Mouse (Mus musculus) intestine, postnatal 0 days (tissue): ENCODE results near the gene Endod1. TPM values are rescaled to one million over a fixed set of nuclear protein-coding genes. Genes with fewer than 3 reads are reported as not detected.

Experiments
- ATAC-seq: fragments of 200-750 bp; cut with Nextera tagmentation; 2 replicates; pipeline ENCODE4 v1.8.0; 2017; ENCODE audit warnings: mild to moderate bottlenecking, moderate TSS enrichment, moderate library complexity
- H3K27ac ChIP-seq: fragments of 300-500 bp; sonication (generic); 2 replicates; pipeline ENCODE4 v1.5.1; 2014; ENCODE audit warnings: mild to moderate bottlenecking, low read depth, low read length, moderate library complexity
- H3K27me3 ChIP-seq: fragments of 300-500 bp; sonication (generic); replicated peaks from 2 replicates; pipeline ENCODE4 v1.6.1; 2014; ENCODE audit warnings: low read length, mixed read lengths; ENCODE audit not compliant: control insufficient read depth, insufficient read depth
- H3K36me3 ChIP-seq: fragments of 300-500 bp; sonication (generic); 2 replicates; pipeline ENCODE4 v1.6.1; 2014; ENCODE audit warnings: mild to moderate bottlenecking, moderate library complexity; ENCODE audit not compliant: control insufficient read depth, insufficient read depth
- H3K4me1 ChIP-seq: fragments of 300-500 bp; sonication (generic); replicated peaks from 2 replicates; pipeline ENCODE4 v1.6.1; 2014; ENCODE audit warnings: antibody characterized with exemption, low read length, mixed read lengths; ENCODE audit not compliant: control insufficient read depth, insufficient read depth
- H3K4me2 ChIP-seq: fragments of 300-500 bp; sonication (generic); replicated peaks from 2 replicates; pipeline ENCODE4 v1.6.1; 2014; ENCODE audit warnings: low read depth, mild to moderate bottlenecking, moderate library complexity
- H3K4me3 ChIP-seq: fragments of 300-500 bp; sonication (generic); 2 replicates; pipeline ENCODE4 v1.5.1; 2014; ENCODE audit warnings: low read depth, low read length
- H3K9ac ChIP-seq: fragments of 300-500 bp; sonication (generic); 2 replicates; pipeline ENCODE4 v1.6.1; 2014; ENCODE audit warnings: mild to moderate bottlenecking, low read depth, low read length
- H3K9me3 ChIP-seq: fragments of 300-500 bp; sonication (generic); 2 replicates; pipeline ENCODE4 v1.6.1; 2016; ENCODE audit warnings: mixed run types; ENCODE audit not compliant: control insufficient read depth
- CTCF ChIP-seq: sonication (generic); IDR thresholded peaks from 2 replicates; pipeline ENCODE4 v1.5.1; 2016; ENCODE audit warnings: low read depth, mild to moderate bottlenecking, control low read depth, antibody characterized with exemption, moderate library complexity
- WGBS: fragments of 180-500 bp; shearing (Covaris S2); extraction: QIAGEN DNeasy Blood & Tissue Kit; methylation state at CpG from one replicate; pipeline ENCODE4 v1.1.7; 2014; 5-methylcytosine and 5-hydroxymethylcytosine counted together
- polyA plus RNA-seq: library from polyadenylated mRNA; unstranded; fragments of >200 nt; fragmentation: Nextera tagmentation; extraction: Ambion mirVana; gene quantifications from 2 replicates; pipeline ENCODE4 v1.2.1, GENCODE M21; 2015

Endod1 gene
- 36.8 and 39.0 TPM in 2 replicates for polyA plus RNA-seq

DNA sequence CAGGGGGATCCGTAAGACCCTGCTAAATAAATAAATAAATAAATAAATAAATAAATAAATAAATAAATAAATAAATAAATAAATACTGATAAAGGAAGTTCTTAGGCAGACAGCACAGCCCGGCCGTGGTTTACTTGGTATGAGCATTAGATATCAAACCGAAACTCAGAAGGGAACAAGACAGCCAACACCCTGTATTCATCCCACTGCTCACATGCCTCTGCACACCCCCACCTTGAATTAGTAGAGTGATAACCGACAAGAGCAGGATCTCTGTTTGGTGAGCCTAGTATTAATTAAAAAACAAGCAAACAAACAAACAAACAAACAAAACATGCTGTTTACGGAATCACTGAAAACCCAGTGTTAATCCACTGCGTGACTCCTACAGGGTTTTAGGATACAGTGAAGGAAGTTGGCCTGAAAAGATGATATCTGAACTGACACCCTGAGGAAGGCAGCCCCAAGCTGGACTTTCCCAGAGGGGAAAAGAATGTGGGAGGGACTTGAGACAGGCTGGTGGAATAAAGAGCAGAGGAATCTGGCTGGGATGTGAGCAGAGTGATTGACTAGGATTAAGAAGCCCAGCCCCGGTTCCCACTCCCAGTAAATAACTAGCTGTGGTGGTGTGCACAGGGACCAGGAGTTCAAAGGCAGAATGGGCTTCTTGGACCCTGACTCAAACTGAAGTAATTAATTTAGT, at the start of gene Endod1:
TSS of gene Endod1 (minus strand) at position 155 of the 703 bp plus-strand sequence.
- no peak for TF ChIP-seq CTCF
- Histone ChIP-seq H3K27ac (peak within 1 kb of the TSS; percentile 90), H3K4me1 (peaks cover 13% of the 10 kb centered on the region; the same call in 1 of the 2 replicates), H3K27me3 (no peaks in the 10 kb centered on the region), H3K4me3 (peak within 1 kb of the TSS; percentile 77), H3K4me2 (peak within 1 kb of the TSS; percentile 98), H3K9me3 (no peaks in the 10 kb centered on the region), H3K9ac (peak within 1 kb of the TSS; percentile 85), H3K36me3 (no peaks in the 10 kb centered on the region)
- ATAC-seq: peak; percentile 24; the same call in 1 of the 2 replicates
- 3% methylated on average over 8 of the region's 8 CpGs for WGBS

DNA sequence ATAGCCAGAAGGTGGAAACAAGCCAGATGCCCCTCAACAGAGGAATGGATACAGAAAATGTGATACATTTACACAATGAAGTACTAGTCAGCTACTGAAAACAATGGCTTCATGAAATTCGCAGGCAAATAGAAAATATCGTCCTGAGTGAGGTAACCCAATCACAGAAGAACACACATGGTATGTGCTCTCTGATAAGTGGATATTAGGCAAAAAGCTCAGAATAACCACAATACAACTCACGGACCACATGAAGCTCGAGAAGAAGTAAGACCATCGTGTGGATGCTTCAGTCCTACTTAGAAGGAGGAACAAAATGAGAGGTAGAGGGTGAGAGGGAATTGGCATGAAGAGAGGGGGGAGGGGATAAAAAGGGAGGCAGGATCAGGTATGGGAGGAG, 27.8 kb upstream of the Endod1 start:
- H3K9me3 ChIP-seq: no peaks in the 10 kb centered on the region
- no peak for TF ChIP-seq CTCF
- H3K4me2 ChIP-seq: no peak overlapping the region
- WGBS: 90% methylated on average over 5 of the region's 5 CpGs
- H3K4me3 ChIP-seq: no peak overlapping the region
- H3K36me3 ChIP-seq: no peaks in the 10 kb centered on the region
- H3K27ac ChIP-seq: no peak overlapping the region
- H3K9ac ChIP-seq: no peak overlapping the region
- H3K4me1 ChIP-seq: no peaks in the 10 kb centered on the region
- no peaks in the 10 kb centered on the region for H3K27me3 ChIP-seq
- ATAC-seq: no peak

DNA sequence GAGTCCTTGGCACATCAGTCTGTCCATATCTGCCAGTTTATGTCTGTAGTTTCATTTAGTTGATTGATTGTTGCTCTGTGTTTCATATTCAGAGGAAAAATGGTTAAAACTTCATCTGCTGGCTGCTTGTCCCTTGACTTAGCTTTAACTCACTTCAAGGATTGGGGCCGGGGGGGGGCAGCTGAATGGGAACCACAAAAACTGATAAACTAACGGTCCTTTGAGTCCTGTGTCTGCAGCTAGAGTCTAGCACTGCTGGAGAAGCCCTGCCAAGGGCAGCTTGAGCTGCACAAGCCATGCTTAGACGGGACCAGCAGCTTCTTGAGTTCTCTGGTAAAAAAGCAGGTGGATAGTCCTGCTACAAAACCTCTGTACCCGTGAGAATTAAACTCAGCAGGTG, 26.7 kb upstream of the Endod1 start:
- no peak overlapping the region for H3K9ac ChIP-seq
- no peaks in the 10 kb centered on the region for H3K4me1 ChIP-seq
- no peak for ATAC-seq
- TF ChIP-seq CTCF: no peak
- H3K27ac ChIP-seq: no peak overlapping the region
- no peak overlapping the region for H3K4me3 ChIP-seq
- H3K36me3 ChIP-seq: no peaks in the 10 kb centered on the region
- WGBS: 70% methylated on average over 4 of the region's 4 CpGs
- H3K27me3 ChIP-seq: no peaks in the 10 kb centered on the region
- H3K4me2 ChIP-seq: no peak overlapping the region
- no peaks in the 10 kb centered on the region for H3K9me3 ChIP-seq

DNA sequence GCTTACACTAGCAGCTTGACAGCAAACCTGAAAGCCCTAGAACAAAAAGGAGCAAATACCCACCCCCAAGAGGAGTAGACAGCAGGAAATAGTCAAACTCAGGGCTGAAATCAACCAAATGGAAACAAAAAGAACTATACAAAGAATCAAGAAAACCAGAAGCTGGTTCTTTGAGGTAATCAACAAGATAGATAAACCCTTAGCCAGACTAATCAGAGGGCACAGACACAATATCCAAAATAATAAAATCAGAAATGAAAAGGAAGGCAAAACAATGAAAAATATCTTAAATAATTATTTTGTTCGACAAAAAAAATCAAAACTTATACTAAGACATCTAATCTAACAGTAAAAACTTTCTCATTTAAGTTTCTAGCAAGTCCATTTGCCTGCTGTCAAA, 24.7 kb upstream of the Endod1 start:
- Histone ChIP-seq H3K36me3 (no peaks in the 10 kb centered on the region), H3K27me3 (no peaks in the 10 kb centered on the region), H3K4me1 (no peaks in the 10 kb centered on the region), H3K4me3 (no peak overlapping the region), H3K4me2 (no peak overlapping the region), H3K9ac (no peak overlapping the region), H3K9me3 (no peaks in the 10 kb centered on the region), H3K27ac (no peak overlapping the region)
- ATAC-seq: no peak
- 72% methylated on average over 1 of the region's 1 CpGs for WGBS
- TF ChIP-seq CTCF: no peak

DNA sequence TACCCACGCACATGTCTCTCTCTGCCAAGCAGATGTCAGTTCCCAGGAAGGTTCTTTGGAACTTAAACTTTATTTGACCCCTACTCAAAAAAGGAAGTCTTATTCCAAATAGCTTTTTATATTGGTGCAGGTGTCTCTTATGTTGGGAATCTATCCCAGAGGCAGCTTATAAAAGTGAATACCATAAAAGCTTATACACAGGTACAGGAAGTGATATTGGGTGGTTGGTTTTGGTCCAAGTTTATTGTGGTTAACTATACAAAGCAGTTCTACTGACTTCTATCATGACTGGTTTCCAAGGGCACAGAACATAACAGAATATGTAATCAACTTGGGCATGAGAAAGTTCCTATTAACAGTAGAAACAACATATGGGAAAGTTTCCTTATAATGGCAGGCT, 20.8 kb upstream of the Endod1 start:
- no peak overlapping the region for H3K4me2 ChIP-seq
- no peak overlapping the region for H3K4me3 ChIP-seq
- no peak overlapping the region for H3K9ac ChIP-seq
- H3K4me1 ChIP-seq: no peaks in the 10 kb centered on the region
- WGBS: 86% methylated on average over 1 of the region's 1 CpGs
- no peak for ATAC-seq
- H3K36me3 ChIP-seq: no peaks in the 10 kb centered on the region
- no peak overlapping the region for H3K27ac ChIP-seq
- TF ChIP-seq CTCF: no peak
- no peaks in the 10 kb centered on the region for H3K27me3 ChIP-seq
- H3K9me3 ChIP-seq: no peaks in the 10 kb centered on the region

DNA sequence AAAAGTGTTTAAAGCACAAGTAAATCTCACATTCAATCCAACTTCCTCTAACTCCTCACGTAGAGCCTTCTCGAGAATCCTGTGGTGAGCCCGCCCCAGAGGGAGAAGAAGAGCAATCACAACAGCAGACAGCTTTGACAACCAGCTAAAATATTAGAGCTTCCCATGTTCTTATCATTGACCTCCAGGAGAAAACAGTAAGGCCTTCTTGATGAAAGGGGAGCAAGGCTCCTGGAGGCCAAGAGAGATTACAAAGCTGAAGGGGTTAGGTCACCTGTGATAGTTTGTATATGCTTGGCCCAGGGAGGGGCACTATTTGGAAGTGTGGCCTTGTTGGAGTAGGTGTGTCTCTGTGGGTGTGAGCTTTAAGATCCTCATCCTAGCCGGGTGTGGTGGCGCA, 19.1 kb upstream of the Endod1 start:
- Histone ChIP-seq H3K4me1 (no peaks in the 10 kb centered on the region), H3K4me2 (no peak overlapping the region), H3K27ac (no peak overlapping the region), H3K9me3 (no peaks in the 10 kb centered on the region), H3K9ac (no peak overlapping the region), H3K4me3 (no peak overlapping the region), H3K27me3 (no peaks in the 10 kb centered on the region), H3K36me3 (no peaks in the 10 kb centered on the region)
- ATAC-seq: no peak
- TF ChIP-seq CTCF: no peak
- 90% methylated on average over 5 of the region's 5 CpGs for WGBS
